Mouse (Mus musculus): Measurements from ENCODE around the gene Kcnh5.

DNA sequence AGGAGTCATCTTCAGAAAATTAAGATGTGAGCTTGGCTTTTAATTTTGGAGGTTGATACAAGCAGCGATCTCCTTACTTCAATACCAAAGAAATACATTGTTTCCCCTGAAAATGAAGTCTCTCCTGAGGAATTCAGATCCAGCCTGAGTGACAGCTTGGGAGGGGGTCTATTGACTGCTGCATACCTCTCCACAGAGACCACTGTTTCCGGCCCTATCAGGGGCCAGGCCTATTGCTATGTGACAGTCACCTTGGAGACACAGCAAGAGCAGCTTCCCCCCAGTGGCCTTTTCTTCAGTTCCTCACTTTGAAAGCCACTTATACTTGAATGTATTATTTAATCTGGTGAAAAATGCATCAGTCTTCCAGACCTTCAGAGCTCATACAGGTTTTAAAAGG, 326.8 kb downstream of the Kcnh5 start:
- no peak for TF ChIP-seq CTCF (IDR thresholded peaks at IDR 0.05; ENCODE audit: low read depth)
- no peak for TF ChIP-seq EP300 (IDR thresholded peaks at IDR 0.05; ENCODE audit: low read depth)
